Mouse (Mus musculus): ENCODE data around the gene Casc4. TPM values are rescaled to one million over a fixed set of nuclear protein-coding genes. Genes with fewer than 3 reads are reported as not detected.
A peak's percentile ranks its signal among the peaks of the same experiment; 100 is the strongest.

Gene Casc4
- 19.6 and 24.1 TPM in 2 replicates for polyA plus RNA-seq (2016; fragmentation: Nextera tagmentation; extraction: Ambion mirVana)

DNA sequence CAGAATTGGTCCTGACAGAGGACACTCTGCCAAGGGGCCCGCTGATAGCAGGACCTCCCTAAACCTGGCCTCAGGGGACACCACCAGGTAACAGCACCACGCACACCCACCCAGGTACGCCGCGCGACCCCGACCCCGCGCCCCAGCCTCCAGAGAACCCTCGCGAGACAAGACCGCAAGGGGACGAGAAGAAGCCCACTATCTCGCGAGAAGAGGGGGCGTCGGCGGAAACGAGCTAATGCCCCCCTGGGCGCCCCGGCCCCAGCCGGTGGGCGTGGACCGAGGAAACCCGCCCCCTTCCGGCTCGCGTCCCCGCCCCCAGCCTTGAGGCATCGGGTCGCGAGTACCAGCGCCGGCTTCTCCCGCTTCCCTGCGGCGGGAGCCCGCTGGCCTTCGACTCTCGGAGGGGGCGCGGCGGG, at the start of gene Casc4:
Casc4 (plus strand) TSS at position 339 of the 419 bp plus-strand sequence.
- under 1% methylated on average over 24 of the region's 43 CpGs for WGBS
- Histone ChIP-seq H3K9ac (replicated peaks) (peak within 1 kb of the TSS; percentile 83), H3K4me1 (peaks cover 15% of the 10 kb centered on the region), H3K36me3 (no peaks in the 10 kb centered on the region), H3K9me3 (no peaks in the 10 kb centered on the region), H3K27me3 (peaks cover 58% of the 10 kb centered on the region), H3K27ac (replicated peaks) (peak within 1 kb of the TSS; percentile 87), H3K4me3 (peak within 1 kb of the TSS; percentile 78), H3K4me2 (replicated peaks) (peak within 1 kb of the TSS; percentile 71)
- ATAC-seq (ENCODE audit: low FRiP score, low read depth) = peak; percentile 94

DNA sequence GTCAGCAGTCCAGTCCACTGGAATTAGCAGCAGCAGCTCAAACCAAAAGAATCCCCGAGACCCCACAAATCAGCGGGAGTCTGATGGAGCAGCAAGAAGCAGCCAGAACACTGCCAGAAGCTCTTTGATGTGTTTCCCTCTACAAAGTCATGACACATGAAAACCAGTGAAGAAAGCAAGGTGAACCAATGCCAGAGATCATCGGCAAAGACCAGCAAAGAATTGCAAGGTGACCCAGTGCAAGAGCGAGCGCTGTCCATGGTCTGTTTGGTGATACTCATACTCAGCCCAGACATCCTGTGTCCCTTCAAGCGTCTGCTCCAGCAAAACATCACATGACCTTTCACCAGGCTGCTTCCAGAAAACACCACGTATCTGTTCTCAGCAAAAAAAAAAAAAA, 45.0 kb upstream of the Casc4 start:
- ATAC-seq (ENCODE audit: low FRiP score, low read depth) = no peak
- Histone ChIP-seq H3K9ac (replicated peaks) (no peak overlapping the region), H3K27ac (replicated peaks) (no peak overlapping the region), H3K4me3 (no peak overlapping the region), H3K27me3 (peaks cover 3% of the 10 kb centered on the region; the same call in 1 of the 2 replicates), H3K36me3 (no peaks in the 10 kb centered on the region), H3K4me2 (replicated peaks) (no peak overlapping the region), H3K9me3 (no peaks in the 10 kb centered on the region), H3K4me1 (0 out of 2 replicates have a peak, but pooled peaks cover 5% of the 10 kb centered on the region)
- WGBS = 91% methylated on average over 7 of the region's 7 CpGs

DNA sequence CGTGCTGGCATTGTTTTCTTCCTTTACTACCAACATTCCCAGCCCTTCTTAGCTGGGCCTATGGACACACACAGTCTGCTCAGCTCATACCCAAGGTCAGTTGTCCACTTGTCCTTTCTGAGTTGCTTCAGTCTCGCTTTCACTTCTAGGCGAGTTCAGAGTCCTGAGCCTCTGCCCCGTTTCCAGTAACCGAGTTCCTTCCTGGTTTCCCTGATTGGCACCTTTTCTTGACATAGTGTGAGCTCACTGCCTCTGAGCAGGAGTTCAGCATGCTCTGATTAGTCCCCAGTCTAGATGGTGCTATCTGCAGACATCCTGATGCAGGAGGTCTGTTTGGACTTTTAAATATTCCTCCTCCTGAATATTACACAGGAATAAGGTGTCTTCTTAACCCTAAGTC, 42.1 kb upstream of the Casc4 start:
- ATAC-seq (ENCODE audit: low FRiP score, low read depth) = no peak
- Histone ChIP-seq H3K4me1 (0 out of 2 replicates have a peak, but pooled peaks cover 5% of the 10 kb centered on the region), H3K9ac (replicated peaks) (no peak overlapping the region), H3K36me3 (no peaks in the 10 kb centered on the region), H3K9me3 (no peaks in the 10 kb centered on the region), H3K27me3 (peaks cover 3% of the 10 kb centered on the region; the same call in 1 of the 2 replicates), H3K4me3 (no peak overlapping the region), H3K4me2 (replicated peaks) (no peak overlapping the region), H3K27ac (replicated peaks) (no peak overlapping the region)
- 73% methylated on average over 5 of the region's 5 CpGs for WGBS

DNA sequence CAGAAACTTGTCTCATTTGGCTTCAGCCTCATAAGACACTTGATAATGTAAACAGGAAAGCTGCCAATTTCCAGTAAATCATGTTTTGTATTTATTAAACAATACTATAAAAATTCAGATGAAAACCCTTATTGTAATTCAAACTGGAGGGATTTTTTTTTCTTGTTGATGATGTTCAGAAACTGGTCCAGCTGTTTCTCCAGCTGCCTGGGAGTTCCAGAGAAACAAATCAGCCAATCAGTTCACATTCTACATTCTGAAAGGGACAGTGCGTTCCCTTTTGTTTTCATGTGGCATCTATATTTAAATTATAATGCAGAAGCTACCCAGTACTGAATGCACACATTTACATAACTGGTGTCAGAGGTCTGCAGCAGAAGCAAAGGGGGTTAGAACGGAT, 40.6 kb upstream of the Casc4 start:
- ATAC-seq (ENCODE audit: low FRiP score, low read depth) = no peak
- H3K4me1 ChIP-seq = 0 out of 2 replicates have a peak, but pooled peaks cover 5% of the 10 kb centered on the region
- 48% methylated on average over 2 of the region's 2 CpGs for WGBS
- H3K27me3 ChIP-seq = peaks cover 3% of the 10 kb centered on the region; the same call in 1 of the 2 replicates
- H3K36me3 ChIP-seq = no peaks in the 10 kb centered on the region
- H3K4me2 ChIP-seq (replicated peaks) = no peak overlapping the region
- no peaks in the 10 kb centered on the region for H3K9me3 ChIP-seq
- H3K9ac ChIP-seq (replicated peaks) = no peak overlapping the region
- H3K4me3 ChIP-seq = no peak overlapping the region
- H3K27ac ChIP-seq (replicated peaks) = no peak overlapping the region

DNA sequence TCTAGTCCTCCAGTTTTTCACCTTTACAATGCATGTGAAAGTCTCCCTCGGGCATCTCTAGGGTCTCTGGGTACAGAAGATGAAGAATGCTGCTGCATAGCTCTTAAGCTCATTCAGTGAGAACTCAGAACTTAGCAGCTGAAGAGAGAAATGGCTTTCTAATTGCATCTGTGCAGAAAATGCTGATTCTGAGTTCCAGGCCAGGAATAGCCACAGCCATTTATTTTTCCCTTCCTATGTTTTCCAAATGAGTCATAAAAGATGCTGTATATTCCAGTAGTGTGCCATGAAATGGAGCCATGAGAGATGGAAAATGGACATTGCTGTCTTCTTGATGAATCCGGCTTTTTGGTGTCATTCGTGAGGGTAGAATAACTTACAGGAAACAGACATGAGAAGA, 38.4 kb upstream of the Casc4 start:
- no peak overlapping the region for H3K4me3 ChIP-seq
- no peak for ATAC-seq (ENCODE audit: low FRiP score, low read depth)

DNA sequence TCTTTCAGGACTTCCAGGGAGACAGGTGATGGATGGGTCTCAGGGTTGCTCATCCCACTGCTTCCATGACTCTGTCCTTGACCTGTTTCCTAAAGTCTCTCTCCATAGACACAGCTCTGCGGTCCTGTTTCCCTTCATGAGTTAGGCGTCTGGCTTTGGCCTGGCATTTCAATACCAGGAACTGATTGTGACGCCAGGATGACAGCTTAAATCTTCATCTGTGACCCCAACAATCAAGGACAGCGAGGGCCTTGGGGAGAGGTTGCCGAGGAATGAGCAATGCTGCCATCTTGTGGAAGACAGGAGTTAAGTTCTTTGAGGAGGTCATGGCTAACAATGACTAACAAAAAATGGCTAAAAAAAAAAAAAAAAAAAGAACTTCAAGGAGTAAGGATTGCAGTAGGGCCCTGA, 34.3 kb upstream of the Casc4 start:
- Histone ChIP-seq H3K27me3 (peaks cover 5% of the 10 kb centered on the region; the same call in 1 of the 2 replicates), H3K4me1 (no peaks in the 10 kb centered on the region), H3K4me3 (no peak overlapping the region), H3K9ac (replicated peaks) (no peak overlapping the region), H3K9me3 (no peaks in the 10 kb centered on the region), H3K4me2 (replicated peaks) (no peak overlapping the region), H3K27ac (replicated peaks) (no peak overlapping the region), H3K36me3 (no peaks in the 10 kb centered on the region)
- ATAC-seq (ENCODE audit: low FRiP score, low read depth) = no peak
- 8% methylated on average over 5 of the region's 5 CpGs for WGBS

More for the DNA sequence above, 38.4 kb upstream of the Casc4 start:
- Histone ChIP-seq H3K9me3 (no peaks in the 10 kb centered on the region), H3K27ac (replicated peaks) (no peak overlapping the region), H3K27me3 (peaks cover 3% of the 10 kb centered on the region), H3K4me1 (0 out of 2 replicates have a peak, but pooled peaks cover 5% of the 10 kb centered on the region), H3K4me2 (replicated peaks) (no peak overlapping the region), H3K9ac (replicated peaks) (no peak overlapping the region), H3K36me3 (no peaks in the 10 kb centered on the region)
- WGBS = 85% methylated on average over 3 of the region's 3 CpGs

DNA sequence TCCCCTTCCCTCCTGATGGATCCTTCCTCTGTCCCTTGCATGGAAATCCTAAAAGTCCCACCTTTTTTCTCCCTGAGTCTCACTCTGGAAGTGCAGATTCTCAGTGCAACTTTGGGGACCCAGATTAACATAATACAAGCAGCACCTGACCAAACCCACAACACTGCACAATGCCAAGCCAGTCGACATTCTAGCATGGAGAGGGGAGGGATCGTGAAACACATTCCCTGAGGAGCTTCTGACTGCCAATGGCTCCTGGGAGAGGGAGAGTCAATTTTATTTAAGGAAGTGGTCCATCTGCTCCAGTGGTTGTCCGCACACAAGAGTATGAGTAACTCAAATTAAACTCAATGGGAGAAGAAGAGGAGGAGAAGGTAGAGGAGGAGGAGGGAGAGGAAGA, 31.8 kb upstream of the Casc4 start:
- Histone ChIP-seq H3K9ac (replicated peaks) (no peak overlapping the region), H3K9me3 (no peaks in the 10 kb centered on the region), H3K27me3 (peaks cover 5% of the 10 kb centered on the region; the same call in 1 of the 2 replicates), H3K4me2 (replicated peaks) (no peak overlapping the region), H3K27ac (replicated peaks) (no peak overlapping the region), H3K4me3 (no peak overlapping the region), H3K36me3 (no peaks in the 10 kb centered on the region), H3K4me1 (no peaks in the 10 kb centered on the region)
- 41% methylated on average over 3 of the region's 3 CpGs for WGBS
- ATAC-seq (ENCODE audit: low FRiP score, low read depth) = no peak

DNA sequence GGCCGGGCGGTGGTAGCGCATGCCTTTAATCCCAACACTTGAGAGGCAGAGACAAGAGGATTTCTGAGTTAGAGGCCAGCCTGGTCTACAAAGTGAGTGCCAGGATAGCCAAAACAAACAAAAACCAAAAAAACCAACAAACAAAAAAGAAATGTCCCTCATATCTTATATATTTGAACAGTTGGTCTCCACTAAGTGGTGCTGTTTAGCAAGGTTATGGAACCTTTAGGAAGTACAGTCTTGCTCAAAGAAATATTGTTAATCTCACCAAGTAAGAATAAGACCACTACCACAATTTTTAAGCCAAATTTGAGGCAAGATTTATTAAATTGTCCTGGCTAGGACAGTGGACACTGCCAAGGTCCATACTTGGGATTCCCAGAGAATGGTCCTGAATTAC, 25.3 kb upstream of the Casc4 start:
- Histone ChIP-seq H3K4me3 (no peak overlapping the region), H3K27me3 (no peaks in the 10 kb centered on the region), H3K27ac (replicated peaks) (no peak overlapping the region), H3K36me3 (no peaks in the 10 kb centered on the region), H3K4me1 (no peaks in the 10 kb centered on the region), H3K9ac (replicated peaks) (no peak overlapping the region), H3K9me3 (no peaks in the 10 kb centered on the region), H3K4me2 (replicated peaks) (no peak overlapping the region)
- ATAC-seq (ENCODE audit: low FRiP score, low read depth) = no peak
- 90% methylated on average over 3 of the region's 3 CpGs for WGBS

DNA sequence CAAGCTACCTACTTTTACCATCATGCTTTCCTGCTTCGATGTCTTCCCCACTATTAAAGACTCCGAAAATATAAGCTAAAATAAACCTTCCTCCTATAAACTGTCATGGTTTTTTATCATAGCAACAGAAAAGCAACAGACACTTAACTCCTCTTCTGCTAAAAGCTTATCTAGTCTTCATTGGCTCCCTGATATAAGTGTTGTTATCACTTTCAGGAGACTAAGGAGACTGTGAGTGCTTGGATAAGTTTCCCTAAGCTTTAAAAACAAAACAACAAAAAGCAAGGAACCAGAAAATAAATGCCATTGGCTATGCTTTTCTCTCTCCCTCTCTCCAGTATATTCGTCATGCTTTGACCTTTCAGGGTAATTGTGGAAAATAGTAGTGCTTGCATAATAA, 24.5 kb upstream of the Casc4 start:
- H3K27me3 ChIP-seq = peaks cover 4% of the 10 kb centered on the region
- no peaks in the 10 kb centered on the region for H3K36me3 ChIP-seq
- H3K4me3 ChIP-seq = no peak overlapping the region
- H3K9ac ChIP-seq (replicated peaks) = no peak overlapping the region
- no peaks in the 10 kb centered on the region for H3K4me1 ChIP-seq
- no peak for ATAC-seq (ENCODE audit: low FRiP score, low read depth)
- no peak overlapping the region for H3K4me2 ChIP-seq (replicated peaks)
- no peak overlapping the region for H3K27ac ChIP-seq (replicated peaks)
- 77% methylated on average over 3 of the region's 3 CpGs for WGBS
- no peaks in the 10 kb centered on the region for H3K9me3 ChIP-seq

DNA sequence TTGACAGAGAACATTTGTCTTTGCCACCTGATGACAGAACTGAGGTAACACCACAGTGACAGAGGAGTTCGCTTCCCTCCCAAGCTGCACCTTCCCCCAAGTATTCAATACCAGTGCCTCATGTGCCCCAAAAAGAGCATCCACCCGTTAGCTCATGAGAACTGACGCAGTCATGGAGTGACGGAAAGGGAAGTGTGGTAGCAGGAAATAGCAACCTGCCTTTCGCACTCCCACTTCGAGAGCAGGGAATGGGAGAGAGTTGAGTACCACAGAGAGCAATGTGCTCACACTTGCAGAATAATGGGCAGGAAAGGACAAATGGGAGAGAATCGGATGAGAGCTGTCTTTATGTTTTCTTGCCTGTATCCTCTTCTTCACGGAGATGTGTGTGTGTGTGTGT, 20.7 kb upstream of the Casc4 start:
- peaks cover 23% of the 10 kb centered on the region for H3K27me3 ChIP-seq
- no peaks in the 10 kb centered on the region for H3K4me1 ChIP-seq
- no peak for ATAC-seq (ENCODE audit: low FRiP score, low read depth)
- H3K4me3 ChIP-seq = no peak overlapping the region
- no peaks in the 10 kb centered on the region for H3K9me3 ChIP-seq
- H3K27ac ChIP-seq (replicated peaks) = no peak overlapping the region
- no peak overlapping the region for H3K4me2 ChIP-seq (replicated peaks)
- H3K9ac ChIP-seq (replicated peaks) = no peak overlapping the region
- no peaks in the 10 kb centered on the region for H3K36me3 ChIP-seq
- 75% methylated on average over 8 of the region's 8 CpGs for WGBS

DNA sequence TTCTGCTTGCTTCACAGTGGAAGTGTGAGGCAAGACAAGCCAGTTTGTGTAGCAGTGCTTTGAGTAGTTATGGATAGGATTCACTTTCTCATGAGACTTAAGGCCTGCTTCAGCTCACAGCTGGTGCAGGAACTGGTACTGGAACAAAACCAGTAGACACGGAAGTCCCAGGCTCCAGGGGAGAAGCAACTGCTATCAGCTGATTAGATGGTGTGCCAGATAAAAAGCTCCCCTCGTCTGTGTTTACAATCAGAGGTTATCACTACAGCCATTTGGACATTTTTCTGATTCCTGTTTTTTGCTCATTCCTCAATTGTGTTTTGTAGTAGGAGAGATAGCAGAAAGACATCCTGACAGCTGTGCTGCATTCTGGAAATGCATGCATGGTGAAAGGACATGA, 14.7 kb upstream of the Casc4 start:
- WGBS = 78% methylated on average over 2 of the region's 2 CpGs
- H3K9me3 ChIP-seq = no peaks in the 10 kb centered on the region
- no peaks in the 10 kb centered on the region for H3K36me3 ChIP-seq
- no peak overlapping the region for H3K27ac ChIP-seq (replicated peaks)
- no peak overlapping the region for H3K9ac ChIP-seq (replicated peaks)
- no peak overlapping the region for H3K4me3 ChIP-seq
- H3K4me1 ChIP-seq = no peaks in the 10 kb centered on the region
- peaks cover 65% of the 10 kb centered on the region for H3K27me3 ChIP-seq
- ATAC-seq (ENCODE audit: low FRiP score, low read depth) = no peak
- H3K4me2 ChIP-seq (replicated peaks) = no peak overlapping the region

DNA sequence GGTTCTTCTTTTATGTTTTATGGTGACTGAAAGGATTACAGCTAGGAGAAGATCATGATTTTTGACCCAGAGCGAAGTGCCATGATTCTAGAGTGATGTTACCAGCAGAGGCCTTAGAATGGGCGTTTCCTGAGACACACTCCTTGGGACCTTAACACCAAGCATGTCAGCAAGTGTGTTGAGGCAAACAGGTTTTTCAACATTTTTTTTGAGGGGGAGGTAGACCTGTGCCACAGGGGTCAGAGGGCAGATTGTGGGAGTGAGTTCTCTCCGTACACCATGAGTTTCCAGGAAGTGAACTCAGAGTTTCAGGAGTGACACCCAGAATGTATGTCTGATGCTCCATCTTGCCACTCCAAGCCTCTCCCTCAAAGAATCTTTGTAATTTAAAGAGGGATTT, 12.8 kb upstream of the Casc4 start:
- no peak overlapping the region for H3K9ac ChIP-seq (replicated peaks)
- H3K4me3 ChIP-seq = no peak overlapping the region
- 86% methylated on average over 3 of the region's 3 CpGs for WGBS
- H3K27ac ChIP-seq (replicated peaks) = no peak overlapping the region
- ATAC-seq (ENCODE audit: low FRiP score, low read depth) = no peak
- H3K36me3 ChIP-seq = no peaks in the 10 kb centered on the region
- no peak overlapping the region for H3K4me2 ChIP-seq (replicated peaks)
- H3K27me3 ChIP-seq = peaks cover 75% of the 10 kb centered on the region
- H3K9me3 ChIP-seq = no peaks in the 10 kb centered on the region
- no peaks in the 10 kb centered on the region for H3K4me1 ChIP-seq

DNA sequence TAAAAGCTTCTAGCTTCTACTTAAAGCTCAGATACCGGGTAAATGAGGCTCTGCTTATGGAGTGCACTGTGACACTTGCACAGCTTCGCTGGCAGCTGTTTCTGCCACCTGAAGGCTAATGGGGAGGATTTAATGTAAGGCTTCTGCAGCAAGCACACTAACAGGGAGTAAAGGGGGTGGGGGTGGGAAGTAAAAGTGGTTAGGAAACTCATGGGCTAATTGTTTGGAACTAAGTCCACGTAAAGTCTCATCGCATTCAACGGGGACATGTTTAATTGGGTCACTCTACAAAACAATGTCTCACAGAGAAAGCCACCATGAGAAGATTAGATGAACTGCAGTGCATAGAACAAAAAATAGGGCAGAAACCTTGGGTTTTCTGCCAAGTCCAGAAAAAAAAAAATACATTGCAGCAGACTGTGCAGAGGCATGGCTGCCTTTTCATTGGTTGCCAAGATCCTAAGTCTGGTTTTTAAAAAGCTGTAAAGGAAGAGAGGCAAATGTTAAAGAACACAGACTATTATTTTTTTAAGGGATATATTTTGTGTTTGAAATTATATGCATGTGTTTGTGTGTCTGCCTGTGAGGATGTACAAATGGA, 7.3 kb upstream of the Casc4 start:
- Histone ChIP-seq H3K4me1 (no peaks in the 10 kb centered on the region), H3K9ac (replicated peaks) (no peak overlapping the region), H3K4me2 (replicated peaks) (no peak overlapping the region), H3K27ac (replicated peaks) (no peak overlapping the region), H3K9me3 (no peaks in the 10 kb centered on the region), H3K36me3 (no peaks in the 10 kb centered on the region), H3K4me3 (no peak overlapping the region), H3K27me3 (peaks cover 79% of the 10 kb centered on the region)
- 69% methylated on average over 5 of the region's 5 CpGs for WGBS
- ATAC-seq (ENCODE audit: low FRiP score, low read depth) = no peak

All from midbrain, embryonic 12.5 days (tissue).